Mouse (Mus musculus): ENCODE data around the gene Mknk2.

DNA sequence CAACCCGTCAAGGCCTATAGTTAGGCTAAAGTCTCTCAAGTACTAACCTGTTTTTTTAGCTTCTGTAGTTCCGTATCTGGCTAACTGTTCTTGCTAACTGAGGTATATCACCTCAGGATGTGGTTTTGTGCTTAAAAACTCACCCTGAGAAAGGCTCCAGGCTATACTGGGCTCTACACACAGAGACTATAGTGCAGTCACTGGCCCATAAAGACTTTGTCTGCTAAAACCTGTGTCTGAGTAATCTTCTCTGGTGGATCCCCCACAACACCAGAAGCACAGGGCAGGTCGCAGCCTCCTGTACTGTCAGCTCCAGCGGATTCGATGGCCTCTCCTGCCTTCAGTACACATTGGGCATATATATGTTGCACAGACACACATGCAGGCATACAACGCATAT is 4.1 kb upstream of the Mknk2 start:
- no peak for TF ChIP-seq CTCF (IDR thresholded peaks at IDR 0.05; ENCODE audit: low read depth)
- TF ChIP-seq EP300 (IDR thresholded peaks at IDR 0.05; ENCODE audit: low read depth), result no peak

Data from liver, postnatal 0 days (tissue).